Mouse (Mus musculus): ENCODE measurements around the gene Plppr2. TPM values are rescaled to one million over a fixed set of nuclear protein-coding genes. Genes with fewer than 3 reads are reported as not detected.

The Plppr2 gene
- polyA plus RNA-seq, 1 experiment from 2014 or later = 2.3 TPM

DNA sequence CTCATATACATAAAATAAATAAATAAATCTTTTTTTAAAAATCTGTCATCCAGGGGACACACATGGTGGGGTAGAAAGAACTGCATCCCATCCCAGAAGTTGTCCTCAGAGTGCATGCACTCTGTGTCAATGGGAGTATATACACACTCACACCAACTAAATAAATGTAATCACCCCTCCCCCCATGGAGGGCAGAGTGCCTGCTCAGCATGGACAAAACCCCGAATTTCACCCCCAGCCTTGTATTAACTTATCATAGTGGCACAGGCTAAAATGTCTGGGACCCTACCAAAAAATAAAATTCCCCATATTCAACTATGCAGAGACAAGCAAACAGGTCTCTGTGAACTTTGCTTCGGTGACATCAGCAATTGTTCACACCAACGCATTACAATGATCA is 17.8 kb downstream of the Plppr2 start:
- Histone ChIP-seq H3K4me2 (peak overlapping the region; percentile 70), H3K27ac (no peak overlapping the region), H3K9me3 (replicated peaks) (no peaks in the 10 kb centered on the region), H3K9ac (peak overlapping the region; percentile 80; the same call in 1 of the 2 replicates), H3K4me1 (peaks cover 39% of the 10 kb centered on the region), H3K27me3 (replicated peaks) (no peaks in the 10 kb centered on the region), H3K36me3 (peaks cover 30% of the 10 kb centered on the region), H3K4me3 (peak overlapping the region; percentile 74)
- no peak for ATAC-seq
- WGBS (ENCODE audit: insufficient replicate concordance) = 74% methylated on average over 3 of the region's 3 CpGs

- peak; percentile 69 for ATAC-seq
Measured at GRCm38 (mm10) chr9:21955225-21955569, 18.4 kb downstream of the Plppr2 start.

DNA sequence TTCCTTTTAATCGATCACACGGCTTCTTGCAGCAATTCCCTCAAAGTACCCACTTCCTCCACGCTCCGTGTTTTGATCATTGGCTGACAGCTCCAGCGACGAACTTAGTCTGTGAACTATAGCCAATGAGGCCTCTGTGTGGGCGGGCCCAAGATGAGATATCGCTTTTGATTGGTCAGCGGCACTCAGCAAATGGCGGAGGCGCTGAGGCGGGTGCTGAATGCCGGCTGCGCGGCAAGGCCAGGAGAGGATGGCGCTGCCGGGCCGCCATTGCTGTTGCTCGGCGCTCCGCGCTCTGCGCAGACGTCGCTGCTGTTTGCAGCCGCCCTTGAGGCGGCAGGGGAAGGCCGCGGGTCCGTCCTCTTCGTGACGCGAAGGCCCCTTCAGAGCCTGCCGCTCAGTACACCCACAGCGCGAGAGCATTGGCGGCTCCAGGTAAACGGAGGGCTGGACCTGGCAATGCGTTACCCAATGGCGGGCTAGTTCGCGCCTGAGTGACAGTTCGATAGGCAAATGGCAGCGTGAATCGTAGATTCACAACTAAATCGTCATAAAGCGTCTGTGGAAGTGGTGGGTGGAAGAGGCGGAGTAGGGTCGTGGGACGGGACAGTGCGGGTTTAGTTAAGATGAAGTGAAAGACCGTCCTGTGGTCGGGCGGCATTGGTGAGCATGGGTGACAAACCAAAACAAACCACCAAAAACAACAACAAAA is 18.9 kb downstream of the Plppr2 start, which contains the start of gene Swsap1:
Gene Swsap1, plus strand, starts transcription at position 186 of the 712 bp plus-strand sequence.
- WGBS (ENCODE audit: insufficient replicate concordance) = under 1% methylated on average over 54 of the region's 54 CpGs
- H3K27me3 ChIP-seq (replicated peaks) = no peaks in the 10 kb centered on the region; the same call in 1 of the 2 replicates
- H3K9ac ChIP-seq = peak within 1 kb of the TSS; percentile 80
- peaks cover 41% of the 10 kb centered on the region for H3K36me3 ChIP-seq
- peak within 1 kb of the TSS; percentile 70 for H3K4me2 ChIP-seq
- ATAC-seq = peak; percentile 94
- no peaks in the 10 kb centered on the region for H3K9me3 ChIP-seq (replicated peaks)
- peak within 1 kb of the TSS; percentile 74 for H3K4me3 ChIP-seq
- H3K27ac ChIP-seq = peak within 1 kb of the TSS; percentile 97
- H3K4me1 ChIP-seq = peaks cover 50% of the 10 kb centered on the region

More at GRCm38 (mm10) chr9:21955225-21955569, 18.4 kb downstream of the Plppr2 start:
- no peaks in the 10 kb centered on the region for H3K9me3 ChIP-seq (replicated peaks)
- H3K27me3 ChIP-seq (replicated peaks) = no peaks in the 10 kb centered on the region; the same call in 1 of the 2 replicates
- peak overlapping the region; percentile 70 for H3K4me2 ChIP-seq
- peaks cover 45% of the 10 kb centered on the region for H3K4me1 ChIP-seq
- under 1% methylated on average over 18 of the region's 18 CpGs for WGBS (ENCODE audit: insufficient replicate concordance)
- H3K27ac ChIP-seq = peak overlapping the region; percentile 97
- H3K9ac ChIP-seq = peak overlapping the region; percentile 80
- peaks cover 36% of the 10 kb centered on the region for H3K36me3 ChIP-seq
- H3K4me3 ChIP-seq = peak overlapping the region; percentile 74

- Histone ChIP-seq H3K27ac (peak overlapping the region; percentile 97), H3K27me3 (replicated peaks) (peaks cover 9% of the 10 kb centered on the region; the same call in 1 of the 2 replicates), H3K9ac (peak overlapping the region; percentile 93), H3K9me3 (replicated peaks) (no peaks in the 10 kb centered on the region), H3K4me3 (peak overlapping the region; percentile 98), H3K4me2 (peak overlapping the region; percentile 79), H3K4me1 (peaks cover 60% of the 10 kb centered on the region), H3K36me3 (peaks cover 55% of the 10 kb centered on the region)
- ATAC-seq = no peak
- 77% methylated on average over 5 of the region's 5 CpGs for whole genome bisulfite sequencing (ENCODE audit: insufficient replicate concordance)
Measured at GRCm38 (mm10) chr9:21958372-21958771, 21.5 kb downstream of the Plppr2 start.

DNA sequence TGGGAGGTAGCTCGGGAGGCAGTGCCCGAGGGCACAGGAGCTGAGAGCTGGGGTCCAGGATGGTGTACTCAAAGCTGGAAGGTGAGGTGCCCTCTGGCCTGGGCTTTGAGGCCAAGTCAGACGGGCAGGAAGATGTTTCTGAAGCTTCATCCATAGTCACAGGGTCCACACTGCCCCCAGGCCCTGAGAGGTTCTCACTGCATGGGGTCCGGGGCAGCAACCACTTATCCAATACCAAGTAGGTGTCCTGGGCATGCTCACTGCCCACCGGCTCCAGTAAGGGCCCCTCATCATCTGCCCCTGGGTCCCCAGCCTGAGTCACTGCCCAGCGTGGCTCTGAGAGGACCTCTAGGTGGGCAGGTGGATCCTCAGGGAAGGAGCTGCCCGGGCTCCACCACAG is 22.4 kb downstream of the Plppr2 start:
- peak overlapping the region; percentile 79 for H3K4me2 ChIP-seq
- peaks cover 55% of the 10 kb centered on the region for H3K36me3 ChIP-seq
- H3K27ac ChIP-seq = peak overlapping the region; percentile 97
- H3K4me3 ChIP-seq = peak overlapping the region; percentile 98
- no peak for ATAC-seq
- no peaks in the 10 kb centered on the region for H3K9me3 ChIP-seq (replicated peaks)
- peaks cover 9% of the 10 kb centered on the region; the same call in 1 of the 2 replicates for H3K27me3 ChIP-seq (replicated peaks)
- peak overlapping the region; percentile 93 for H3K9ac ChIP-seq
- 95% methylated on average over 7 of the region's 7 CpGs for WGBS (ENCODE audit: insufficient replicate concordance)
- peaks cover 68% of the 10 kb centered on the region for H3K4me1 ChIP-seq

DNA sequence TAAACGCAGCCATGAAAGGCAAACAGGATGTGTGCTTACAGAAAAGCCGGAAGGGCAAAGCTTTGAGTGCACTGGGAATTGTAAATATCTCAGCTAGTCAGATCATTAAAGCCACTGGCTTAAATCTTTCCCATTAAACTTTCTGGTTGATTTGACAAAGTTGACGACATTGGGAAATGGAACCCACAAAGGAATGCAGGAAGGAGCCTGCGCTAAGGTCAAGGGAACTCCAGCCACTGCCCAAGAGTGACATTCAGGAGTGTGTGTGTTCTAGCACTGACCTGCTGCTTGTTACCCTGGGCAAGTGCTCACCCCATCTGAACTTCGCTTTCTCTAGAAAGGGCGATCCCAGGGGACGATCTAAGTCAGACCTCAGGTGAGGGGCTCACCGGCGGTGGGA is 23.3 kb downstream of the Plppr2 start:
- Histone ChIP-seq H3K4me2 (peak overlapping the region; percentile 79), H3K9ac (peak overlapping the region; percentile 93), H3K4me1 (peaks cover 67% of the 10 kb centered on the region), H3K9me3 (replicated peaks) (no peaks in the 10 kb centered on the region), H3K27ac (peak overlapping the region; percentile 97), H3K4me3 (peak overlapping the region; percentile 98), H3K27me3 (replicated peaks) (peaks cover 9% of the 10 kb centered on the region; the same call in 1 of the 2 replicates), H3K36me3 (peaks cover 55% of the 10 kb centered on the region)
- ATAC-seq = no peak
- 73% methylated on average over 9 of the region's 9 CpGs for WGBS (ENCODE audit: insufficient replicate concordance)

DNA sequence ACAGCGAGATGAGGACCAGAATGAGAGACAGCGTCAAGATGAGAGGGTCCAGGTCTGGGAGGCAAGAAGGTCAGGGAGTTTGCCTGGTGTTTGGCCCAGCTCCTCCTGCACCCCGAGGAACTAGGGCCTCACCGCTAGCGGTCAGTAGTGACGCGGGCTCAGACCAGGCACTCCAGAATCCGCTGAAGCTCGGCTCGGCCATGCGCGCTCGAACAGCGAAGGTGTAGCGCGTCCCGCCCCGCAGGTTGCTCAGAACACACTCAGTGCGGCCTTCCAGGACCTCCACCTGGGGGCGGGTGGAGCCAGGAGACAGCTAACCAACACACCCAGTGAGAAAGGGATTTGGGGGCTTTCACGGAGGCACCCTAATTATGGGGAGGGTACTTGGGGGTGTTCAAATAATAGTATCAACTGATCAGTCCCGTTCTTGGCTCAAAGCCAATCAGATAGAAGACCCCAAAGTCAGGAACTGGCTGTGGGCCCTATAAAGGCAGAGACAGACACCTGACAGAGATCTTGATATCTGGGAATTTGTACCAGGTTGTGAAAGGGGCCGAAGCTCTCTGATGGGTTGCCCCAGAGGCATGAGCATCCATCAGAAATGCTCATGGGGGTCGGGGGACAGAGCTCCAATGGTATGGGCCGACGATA is 23.9 kb downstream of the Plppr2 start:
- Histone ChIP-seq H3K4me3 (peak overlapping the region; percentile 98), H3K27ac (peak overlapping the region; percentile 97), H3K4me2 (peak overlapping the region; percentile 79), H3K4me1 (peaks cover 67% of the 10 kb centered on the region), H3K9ac (peak overlapping the region; percentile 93), H3K9me3 (replicated peaks) (no peaks in the 10 kb centered on the region), H3K36me3 (peaks cover 55% of the 10 kb centered on the region), H3K27me3 (replicated peaks) (peaks cover 9% of the 10 kb centered on the region; the same call in 1 of the 2 replicates)
- no peak for ATAC-seq
- WGBS (ENCODE audit: insufficient replicate concordance) = 47% methylated on average over 26 of the region's 26 CpGs

GRCm38 (mm10) chr9:21961366-21961980 is 24.6 kb downstream of the Plppr2 start:
- 1% methylated on average over 35 of the region's 35 CpGs for WGBS (ENCODE audit: insufficient replicate concordance)
- Histone ChIP-seq H3K4me2 (peak overlapping the region; percentile 79), H3K4me1 (peaks cover 64% of the 10 kb centered on the region), H3K27me3 (replicated peaks) (peaks cover 9% of the 10 kb centered on the region; the same call in 1 of the 2 replicates), H3K27ac (peak overlapping the region; percentile 97), H3K4me3 (peak overlapping the region; percentile 98), H3K36me3 (peaks cover 55% of the 10 kb centered on the region), H3K9me3 (replicated peaks) (no peaks in the 10 kb centered on the region), H3K9ac (peak overlapping the region; percentile 93)
- ATAC-seq = no peak

GRCm38 (mm10) chr9:21962010-21962409 is 25.2 kb downstream of the Plppr2 start:
- Histone ChIP-seq H3K27ac (peak overlapping the region; percentile 97), H3K36me3 (peaks cover 51% of the 10 kb centered on the region), H3K4me1 (peaks cover 59% of the 10 kb centered on the region), H3K4me3 (peak overlapping the region; percentile 98), H3K27me3 (replicated peaks) (peaks cover 9% of the 10 kb centered on the region; the same call in 1 of the 2 replicates), H3K9me3 (replicated peaks) (no peaks in the 10 kb centered on the region), H3K9ac (peak overlapping the region; percentile 93), H3K4me2 (peak overlapping the region; percentile 79)
- peak; percentile 9 for ATAC-seq
- WGBS (ENCODE audit: insufficient replicate concordance) = under 1% methylated on average over 15 of the region's 15 CpGs

- Histone ChIP-seq H3K4me1 (peaks cover 54% of the 10 kb centered on the region), H3K9me3 (replicated peaks) (no peaks in the 10 kb centered on the region), H3K27me3 (replicated peaks) (peaks cover 9% of the 10 kb centered on the region; the same call in 1 of the 2 replicates), H3K27ac (peak overlapping the region; percentile 97), H3K36me3 (peaks cover 46% of the 10 kb centered on the region), H3K4me2 (peak overlapping the region; percentile 79), H3K4me3 (peak overlapping the region; percentile 98), H3K9ac (peak overlapping the region; percentile 93)
- whole genome bisulfite sequencing (ENCODE audit: insufficient replicate concordance) = 0% methylated on average over 34 of the region's 34 CpGs
- ATAC-seq = peak; percentile 92
Measured at GRCm38 (mm10) chr9:21962416-21963059, 25.7 kb downstream of the Plppr2 start.

DNA sequence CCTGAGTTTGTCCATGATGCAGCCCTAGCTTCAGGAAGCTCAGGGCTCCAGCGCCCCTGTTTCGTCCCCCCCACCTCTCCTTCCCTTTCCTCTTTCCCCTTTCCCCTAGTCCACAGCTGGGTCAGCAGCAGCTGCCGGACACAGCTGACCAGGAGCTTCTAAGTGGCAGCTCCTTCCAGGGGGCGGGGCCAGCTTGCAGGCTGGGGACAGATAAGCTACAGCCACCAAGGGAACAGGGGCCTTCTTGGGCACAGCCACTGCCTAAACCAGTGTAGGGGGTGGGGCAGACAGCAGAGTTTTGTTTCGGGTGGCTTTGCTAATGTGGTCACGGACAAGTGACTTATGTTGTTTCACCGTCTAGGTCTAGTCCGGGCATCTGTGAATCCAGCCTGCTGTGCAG is 26.6 kb downstream of the Plppr2 start, which contains the start of gene Epor:
Gene Epor, minus strand, starts transcription at position 90 of the 400 bp plus-strand sequence.
- Histone ChIP-seq H3K4me1 (peaks cover 52% of the 10 kb centered on the region), H3K4me3 (peak within 1 kb of the TSS; percentile 98), H3K4me2 (peak within 1 kb of the TSS; percentile 79), H3K27ac (peak within 1 kb of the TSS; percentile 97), H3K36me3 (peaks cover 37% of the 10 kb centered on the region), H3K9ac (peak within 1 kb of the TSS; percentile 93), H3K9me3 (replicated peaks) (no peaks in the 10 kb centered on the region), H3K27me3 (replicated peaks) (peaks cover 9% of the 10 kb centered on the region; the same call in 1 of the 2 replicates)
- peak; percentile 75 for ATAC-seq
- WGBS (ENCODE audit: insufficient replicate concordance) = 3% methylated on average over 8 of the region's 8 CpGs
